Mouse (Mus musculus) bone marrow macrophage, adult 2 months (primary cell): ENCODE data around the gene Slc6a17. TPM values are rescaled to one million over a fixed set of nuclear protein-coding genes. Genes with fewer than 3 reads are reported as not detected.
A peak's percentile ranks its signal among the peaks of the same experiment; 100 is the strongest.

Experiments
- H3K27ac ChIP-seq: 2 replicates; pipeline ENCODE4 v1.5.1; 2012; ENCODE audit warnings: low read depth, low read length; ENCODE audit not compliant: insufficient read depth
- H3K4me1 ChIP-seq: 2 replicates; pipeline ENCODE4 v1.6.1; 2012; ENCODE audit warnings: low read length; ENCODE audit not compliant: control insufficient read depth, insufficient read depth
- H3K4me3 ChIP-seq: 2 replicates; pipeline ENCODE4 v1.5.1; 2012; ENCODE audit warnings: mild to moderate bottlenecking, low read length, moderate library complexity; ENCODE audit not compliant: insufficient read depth
- CTCF ChIP-seq: IDR thresholded peaks from 2 replicates; pipeline ENCODE4 v1.5.1; 2012; ENCODE audit warnings: low read depth, mild to moderate bottlenecking, low read length, moderate library complexity
- POLR2A ChIP-seq: IDR thresholded peaks from 2 replicates; pipeline ENCODE4 v1.6.1; 2012; ENCODE audit warnings: mild to moderate bottlenecking, low read depth, low read length, borderline replicate concordance
- polyA plus RNA-seq: library from polyadenylated mRNA; stranded (reverse); fragments of >200 nt; gene quantifications from 2 replicates; pipeline ENCODE4 v1.2.4, GENCODE M21; 2012; ENCODE audit not compliant: missing spikeins, insufficient read depth, insufficient read length

The Slc6a17 gene
- polyA plus RNA-seq, 1 experiment, result not detected

GRCm38 (mm10) chr3:107524547-107524946 is 6.7 kb upstream of the Slc6a17 start:
- peaks cover 21% of the 10 kb centered on the region for H3K4me1 ChIP-seq
- no peak for TF ChIP-seq POLR2A
- no peak for TF ChIP-seq CTCF
- no peak overlapping the region for H3K27ac ChIP-seq
- H3K4me3 ChIP-seq, result no peak overlapping the region

- Histone ChIP-seq H3K27ac (no peak overlapping the region), H3K4me3 (no peak overlapping the region), H3K4me1 (peaks cover 6% of the 10 kb centered on the region)
- TF ChIP-seq CTCF (no peak), POLR2A (no peak)
Measured at GRCm38 (mm10) chr3:107520931-107521330, 3.1 kb upstream of the Slc6a17 start.

- Histone ChIP-seq H3K27ac (no peak overlapping the region), H3K4me3 (peak overlapping the region; percentile 64), H3K4me1 (peaks cover 4% of the 10 kb centered on the region)
- no peak for TF ChIP-seq CTCF
- TF ChIP-seq POLR2A, result no peak
Measured at GRCm38 (mm10) chr3:107516776-107517630, 815 bp downstream of the Slc6a17 start.

GRCm38 (mm10) chr3:107515989-107516388 is 1.8 kb downstream of the Slc6a17 start:
- Histone ChIP-seq H3K4me1 (peaks cover 4% of the 10 kb centered on the region), H3K27ac (no peak overlapping the region), H3K4me3 (no peak overlapping the region)
- TF ChIP-seq POLR2A, result no peak
- TF ChIP-seq CTCF, result no peak

GRCm38 (mm10) chr3:107511416-107511815 is 6.4 kb downstream of the Slc6a17 start:
- peaks cover 7% of the 10 kb centered on the region; the same call in 1 of the 2 replicates for H3K4me1 ChIP-seq
- TF ChIP-seq CTCF, result no peak
- TF ChIP-seq POLR2A, result no peak
- no peak overlapping the region for H3K4me3 ChIP-seq
- H3K27ac ChIP-seq, result no peak overlapping the region

- H3K4me1 ChIP-seq, result peaks cover 8% of the 10 kb centered on the region
- no peak for TF ChIP-seq CTCF
- TF ChIP-seq POLR2A, result no peak
- no peak overlapping the region for H3K4me3 ChIP-seq
- no peak overlapping the region for H3K27ac ChIP-seq
Measured at GRCm38 (mm10) chr3:107508696-107509095, 9.1 kb downstream of the Slc6a17 start.

- Histone ChIP-seq H3K27ac (no peak overlapping the region), H3K4me1 (peaks cover 11% of the 10 kb centered on the region), H3K4me3 (no peak overlapping the region)
- TF ChIP-seq POLR2A (no peak), CTCF (no peak)
Measured at GRCm38 (mm10) chr3:107507966-107508365, 9.9 kb downstream of the Slc6a17 start.

GRCm38 (mm10) chr3:107506531-107506930 is 11.3 kb downstream of the Slc6a17 start:
- peaks cover 18% of the 10 kb centered on the region for H3K4me1 ChIP-seq
- TF ChIP-seq POLR2A (no peak), CTCF (no peak)
- H3K4me3 ChIP-seq, result no peak overlapping the region
- no peak overlapping the region for H3K27ac ChIP-seq

- TF ChIP-seq POLR2A, result no peak
- H3K4me3 ChIP-seq, result no peak overlapping the region
Measured at GRCm38 (mm10) chr3:107505464-107506367, 12.1 kb downstream of the Slc6a17 start.

More at GRCm38 (mm10) chr3:107505464-107506367, 12.1 kb downstream of the Slc6a17 start:
- Histone ChIP-seq H3K27ac (no peak overlapping the region), H3K4me1 (peaks cover 24% of the 10 kb centered on the region)
